Mouse (Mus musculus) liver, embryonic 15.5 days (tissue): ENCODE measurements around the gene Pou3f1. TPM values are rescaled to one million over a fixed set of nuclear protein-coding genes. Genes with fewer than 3 reads are reported as not detected.

Source experiments
- ATAC-seq: fragments of 200-750 bp; cut with Nextera tagmentation; 2 replicates; pipeline ENCODE4 v1.8.0; 2017; ENCODE audit warnings: moderate number of reproducible peaks, mild to moderate bottlenecking, moderate library complexity; ENCODE audit not compliant: insufficient read depth
- H3K27ac ChIP-seq: fragments of 300-500 bp; sonication (generic); replicated peaks from 2 replicates; pipeline ENCODE4 v1.5.1; 2015; ENCODE audit warnings: mild to moderate bottlenecking, inconsistent platforms
- H3K27me3 ChIP-seq: fragments of 300-500 bp; sonication (generic); 2 replicates; pipeline ENCODE4 v1.6.1; 2015; ENCODE audit warnings: mild to moderate bottlenecking, inconsistent platforms
- H3K36me3 ChIP-seq: fragments of 300-500 bp; sonication (generic); replicated peaks from 2 replicates; pipeline ENCODE4 v1.6.1; 2015; ENCODE audit warnings: moderate library complexity, mild to moderate bottlenecking, inconsistent platforms
- H3K4me1 ChIP-seq: fragments of 300-500 bp; sonication (generic); replicated peaks from 2 replicates; pipeline ENCODE4 v1.6.1; 2015; ENCODE audit warnings: inconsistent platforms
- H3K4me2 ChIP-seq: fragments of 300-500 bp; sonication (generic); 2 replicates; pipeline ENCODE4 v1.6.1; 2015; ENCODE audit warnings: moderate library complexity, mild to moderate bottlenecking, inconsistent platforms
- H3K4me3 ChIP-seq: fragments of 300-500 bp; sonication (generic); replicated peaks from 2 replicates; pipeline ENCODE4 v1.5.1; 2015; ENCODE audit warnings: mild to moderate bottlenecking, inconsistent platforms
- H3K9ac ChIP-seq: fragments of 300-500 bp; sonication (generic); 2 replicates; pipeline ENCODE4 v1.6.1; 2015; ENCODE audit warnings: moderate library complexity, mild to moderate bottlenecking, inconsistent platforms
- H3K9me3 ChIP-seq: fragments of 300-500 bp; sonication (generic); replicated peaks from 2 replicates; pipeline ENCODE4 v1.6.1; 2016; ENCODE audit warnings: inconsistent platforms
- WGBS: fragments of 180-500 bp; shearing (Covaris S2); methylation state at CpG from one replicate; pipeline ENCODE4 v1.1.7; 2015; ENCODE audit warnings: mixed read lengths; ENCODE audit not compliant: insufficient replicate concordance; 5-methylcytosine and 5-hydroxymethylcytosine counted together
- polyA plus RNA-seq: library from polyadenylated mRNA; unstranded; fragments of >200 nt; fragmentation: Nextera tagmentation; extraction: Ambion mirVana; gene quantifications from 2 replicates; pipeline ENCODE4 v1.2.1, GENCODE M21; 2015

Pou3f1 gene
- polyA plus RNA-seq, 1 experiment from 2014 or later: not detected

DNA sequence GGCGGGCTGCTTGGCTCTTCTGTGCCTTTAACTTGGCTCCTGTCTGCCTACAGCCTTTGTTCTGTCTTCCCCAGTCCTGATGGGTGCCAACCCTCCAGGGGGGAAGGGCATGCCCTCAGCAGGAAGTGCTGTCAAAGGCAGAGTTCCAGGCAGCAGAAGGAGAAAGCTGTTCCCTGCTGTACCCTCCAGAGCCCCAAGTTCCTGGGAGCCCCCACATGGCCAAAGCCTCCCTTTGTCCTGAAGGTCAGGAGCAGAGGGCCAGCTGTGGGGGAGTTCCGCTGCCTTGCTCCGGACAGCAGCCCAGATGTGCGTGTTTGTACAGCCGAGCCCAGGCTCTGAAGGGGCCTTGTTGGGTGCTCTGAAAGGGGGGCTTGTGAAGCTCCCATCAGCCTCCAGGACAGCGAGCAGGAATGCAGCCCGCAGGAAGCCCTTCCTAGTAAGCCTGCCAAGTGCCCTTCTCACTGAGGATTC, 32.5 kb upstream of the Pou3f1 start:
- H3K4me1 ChIP-seq: peaks cover 4% of the 10 kb centered on the region; the same call in 1 of the 2 replicates
- H3K36me3 ChIP-seq: no peaks in the 10 kb centered on the region
- no peak overlapping the region for H3K4me3 ChIP-seq
- H3K27me3 ChIP-seq: peaks cover 41% of the 10 kb centered on the region
- no peak for ATAC-seq
- 45% methylated on average over 7 of the region's 7 CpGs for WGBS
- H3K9me3 ChIP-seq: no peaks in the 10 kb centered on the region
- H3K9ac ChIP-seq: no peak overlapping the region
- H3K27ac ChIP-seq: no peak overlapping the region
- no peak overlapping the region for H3K4me2 ChIP-seq

DNA sequence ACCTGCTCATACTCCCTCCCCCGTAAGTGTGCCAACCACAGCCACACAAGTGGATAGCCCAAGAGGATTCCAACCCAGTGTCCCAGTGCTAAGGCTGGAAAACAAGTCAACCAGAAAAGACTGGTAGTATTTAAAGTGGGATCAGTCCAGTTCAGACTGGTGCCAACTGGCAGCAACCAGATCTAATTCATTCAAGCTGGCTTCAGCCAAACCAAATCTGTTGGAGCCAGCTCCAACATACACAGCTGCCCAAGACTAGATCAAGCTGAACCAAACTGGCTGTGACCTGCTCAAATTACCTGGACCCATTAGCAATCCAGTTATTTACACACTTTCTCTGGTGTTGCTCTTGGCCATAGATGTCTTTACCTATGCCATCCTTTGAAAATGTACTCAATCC, 29.8 kb upstream of the Pou3f1 start:
- ATAC-seq: no peak
- Histone ChIP-seq H3K27ac (no peak overlapping the region), H3K4me2 (no peak overlapping the region), H3K9me3 (no peaks in the 10 kb centered on the region), H3K4me1 (peaks cover 4% of the 10 kb centered on the region; the same call in 1 of the 2 replicates), H3K4me3 (no peak overlapping the region), H3K9ac (no peak overlapping the region), H3K36me3 (no peaks in the 10 kb centered on the region), H3K27me3 (peaks cover 41% of the 10 kb centered on the region)
- WGBS: 68% methylated on average over 1 of the region's 1 CpGs

DNA sequence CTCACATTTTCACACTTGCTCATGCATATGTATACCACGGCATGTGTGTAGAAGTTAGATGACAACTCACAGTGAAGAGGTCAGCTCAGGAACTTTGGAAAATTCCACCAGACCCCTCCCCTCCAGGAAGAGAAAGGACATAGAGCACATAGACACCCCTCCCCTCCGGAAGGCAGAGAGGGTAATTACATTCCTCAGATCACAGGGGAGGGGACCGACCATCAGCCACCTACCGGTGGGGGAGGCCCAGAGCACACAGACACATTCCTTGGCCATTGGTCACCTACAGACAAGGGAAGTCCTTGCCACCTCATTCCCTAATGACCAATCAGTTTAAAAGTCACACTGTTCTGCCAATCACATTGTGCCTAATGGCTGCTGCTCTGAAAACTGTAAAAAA, 25.2 kb upstream of the Pou3f1 start:
- ATAC-seq: no peak
- 34% methylated on average over 4 of the region's 4 CpGs for WGBS
- no peaks in the 10 kb centered on the region for H3K36me3 ChIP-seq
- H3K4me1 ChIP-seq: no peaks in the 10 kb centered on the region
- peaks cover 61% of the 10 kb centered on the region for H3K27me3 ChIP-seq
- H3K4me3 ChIP-seq: no peak overlapping the region
- no peak overlapping the region for H3K27ac ChIP-seq
- H3K9ac ChIP-seq: no peak overlapping the region
- H3K4me2 ChIP-seq: no peak overlapping the region
- no peaks in the 10 kb centered on the region for H3K9me3 ChIP-seq

DNA sequence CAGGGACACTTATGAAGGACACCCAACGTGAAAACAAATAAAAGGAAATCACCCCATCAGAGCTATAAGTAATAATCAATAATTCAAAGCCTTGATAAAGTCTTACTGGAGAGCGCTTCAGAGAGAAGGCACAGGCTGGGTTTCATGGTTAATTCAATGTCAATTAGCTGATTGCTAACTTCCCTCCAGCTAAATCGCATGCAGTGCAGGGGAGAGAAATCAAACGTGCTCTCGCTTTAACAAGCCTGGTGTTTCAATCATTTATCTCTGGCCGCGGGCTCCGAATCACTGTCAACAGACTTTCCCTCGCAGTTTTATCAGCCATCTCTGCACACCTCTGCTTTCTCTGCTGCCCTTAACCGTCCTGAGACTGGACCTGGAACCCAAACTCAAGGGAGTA, 23.8 kb upstream of the Pou3f1 start:
- 63% methylated on average over 10 of the region's 10 CpGs for WGBS
- Histone ChIP-seq H3K4me2 (no peak overlapping the region), H3K36me3 (no peaks in the 10 kb centered on the region), H3K9me3 (no peaks in the 10 kb centered on the region), H3K27me3 (peaks cover 67% of the 10 kb centered on the region), H3K4me1 (no peaks in the 10 kb centered on the region), H3K27ac (no peak overlapping the region), H3K4me3 (no peak overlapping the region), H3K9ac (no peak overlapping the region)
- ATAC-seq: no peak

DNA sequence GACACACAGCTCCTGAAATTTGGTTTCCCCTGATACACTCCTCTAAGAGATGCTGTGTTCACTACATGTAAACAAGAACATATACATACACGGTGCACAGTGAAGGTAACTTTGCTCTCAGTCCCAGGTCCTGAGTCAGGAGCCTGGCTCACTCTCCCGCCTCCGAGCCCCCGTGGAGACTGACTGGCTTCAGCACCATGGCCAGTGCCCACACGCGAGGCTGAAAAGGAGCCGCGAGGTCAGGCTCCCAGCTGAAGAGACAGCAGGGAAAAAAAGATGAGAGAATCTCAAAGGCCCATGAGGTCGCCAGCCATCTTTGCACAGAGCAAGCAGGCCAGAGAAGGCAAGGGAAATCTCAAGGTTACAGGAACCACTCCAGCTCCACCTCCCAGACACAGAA, 23.3 kb upstream of the Pou3f1 start:
- no peaks in the 10 kb centered on the region for H3K36me3 ChIP-seq
- H3K27ac ChIP-seq: no peak overlapping the region
- no peaks in the 10 kb centered on the region for H3K4me1 ChIP-seq
- no peak for ATAC-seq
- peaks cover 67% of the 10 kb centered on the region for H3K27me3 ChIP-seq
- H3K4me3 ChIP-seq: no peak overlapping the region
- 4% methylated on average over 9 of the region's 9 CpGs for WGBS
- no peak overlapping the region for H3K4me2 ChIP-seq
- no peaks in the 10 kb centered on the region for H3K9me3 ChIP-seq
- no peak overlapping the region for H3K9ac ChIP-seq

DNA sequence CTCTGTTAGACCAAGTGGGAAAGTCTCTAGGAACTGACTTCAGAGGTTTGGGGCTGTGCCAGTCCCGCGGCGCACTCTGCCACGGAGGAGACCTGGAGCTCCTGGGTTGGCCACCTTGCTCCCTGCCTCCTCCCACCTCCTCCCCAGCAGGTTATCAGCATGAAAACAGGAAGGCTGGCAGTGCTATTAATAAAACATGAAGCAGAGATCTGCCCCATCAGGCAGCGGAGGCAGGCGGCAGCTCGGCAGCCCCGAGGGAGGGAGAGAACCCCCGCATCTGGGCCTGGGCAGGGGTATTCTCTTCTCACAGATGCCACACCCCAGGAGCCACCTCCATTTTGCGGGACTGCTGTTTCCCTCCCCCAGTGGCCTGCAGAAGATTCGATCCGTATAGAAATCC, 16.9 kb upstream of the Pou3f1 start:
- no peaks in the 10 kb centered on the region for H3K36me3 ChIP-seq
- peaks cover 87% of the 10 kb centered on the region for H3K27me3 ChIP-seq
- no peak overlapping the region for H3K4me2 ChIP-seq
- no peak overlapping the region for H3K9ac ChIP-seq
- no peak for ATAC-seq
- H3K9me3 ChIP-seq: no peaks in the 10 kb centered on the region
- WGBS: 26% methylated on average over 12 of the region's 12 CpGs
- peaks cover 11% of the 10 kb centered on the region for H3K4me1 ChIP-seq
- no peak overlapping the region for H3K4me3 ChIP-seq
- no peak overlapping the region for H3K27ac ChIP-seq

DNA sequence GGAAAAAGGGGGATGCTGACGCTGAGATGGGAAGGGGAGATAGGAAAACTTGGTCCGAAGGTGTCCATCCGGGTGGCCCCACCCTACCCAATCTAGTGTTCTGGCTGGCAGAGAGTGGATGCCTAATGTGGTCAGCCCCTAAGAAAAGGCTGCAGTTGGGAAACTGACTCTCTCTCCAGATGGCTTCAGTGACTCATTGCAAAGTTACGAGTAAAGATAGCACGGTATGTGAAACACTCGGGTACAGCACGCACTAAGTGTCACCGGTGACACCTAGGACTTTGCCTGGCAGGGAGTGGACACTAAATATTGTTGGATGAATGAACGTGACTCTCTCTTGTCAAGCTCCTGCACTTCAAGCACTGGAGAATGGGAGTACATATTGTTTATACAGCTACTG, 12.7 kb upstream of the Pou3f1 start:
- Histone ChIP-seq H3K4me3 (no peak overlapping the region), H3K27ac (no peak overlapping the region), H3K9ac (no peak overlapping the region), H3K4me2 (no peak overlapping the region), H3K4me1 (peaks cover 35% of the 10 kb centered on the region), H3K27me3 (peaks cover 87% of the 10 kb centered on the region), H3K36me3 (no peaks in the 10 kb centered on the region), H3K9me3 (no peaks in the 10 kb centered on the region)
- WGBS: 72% methylated on average over 9 of the region's 9 CpGs
- ATAC-seq: no peak

DNA sequence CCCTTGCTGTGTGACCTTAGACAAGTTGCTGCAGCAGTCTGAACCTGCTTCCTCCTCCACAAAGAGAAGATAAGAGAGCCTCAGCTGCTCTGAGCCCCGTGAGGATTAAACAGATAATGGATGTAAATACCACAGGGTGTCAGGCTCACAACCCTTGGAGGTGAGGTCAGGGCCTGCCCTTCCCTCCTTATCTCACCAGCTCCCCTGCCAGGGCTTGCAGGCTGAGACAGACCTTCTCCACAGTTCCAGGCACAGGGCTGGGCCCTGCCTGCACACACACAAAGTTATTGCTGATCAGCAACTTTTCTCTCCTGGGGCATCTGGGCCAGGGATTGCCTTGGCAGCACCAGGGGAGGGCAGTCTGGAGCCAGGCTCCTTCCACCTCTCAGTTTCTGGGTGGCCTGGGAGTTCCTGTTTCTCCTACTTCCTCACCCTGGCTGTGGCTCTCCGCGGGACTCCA, 11.6 kb upstream of the Pou3f1 start:
- Histone ChIP-seq H3K36me3 (no peaks in the 10 kb centered on the region), H3K9me3 (no peaks in the 10 kb centered on the region), H3K4me1 (peaks cover 35% of the 10 kb centered on the region), H3K4me2 (peak overlapping the region; percentile 43), H3K27me3 (peaks cover 87% of the 10 kb centered on the region), H3K27ac (peak overlapping the region; percentile 49), H3K4me3 (no peak overlapping the region), H3K9ac (no peak overlapping the region)
- ATAC-seq: peak; percentile 96
- 4% methylated on average over 3 of the region's 3 CpGs for WGBS

DNA sequence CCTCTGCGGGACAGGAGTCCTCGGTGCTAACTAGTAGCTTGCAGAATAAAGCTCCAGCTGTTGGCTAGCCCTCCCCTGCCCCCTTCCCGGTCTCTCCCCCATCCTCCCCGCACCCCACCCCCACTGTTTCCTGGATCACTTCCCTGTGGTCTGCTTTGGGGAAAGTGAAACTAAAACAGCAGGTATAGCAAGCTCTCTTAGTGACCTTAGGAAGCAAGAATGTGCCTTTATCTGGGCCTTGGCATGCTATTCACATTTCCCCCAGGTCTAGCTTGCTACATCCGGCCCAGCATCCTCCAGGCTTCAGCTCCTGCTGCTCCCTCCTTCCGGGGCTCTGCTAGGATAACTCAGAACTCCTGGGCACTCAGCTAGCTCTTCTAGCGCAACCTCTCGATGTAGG, 10.0 kb upstream of the Pou3f1 start:
- 10% methylated on average over 8 of the region's 8 CpGs for WGBS
- no peak overlapping the region for H3K9ac ChIP-seq
- H3K4me1 ChIP-seq: peaks cover 35% of the 10 kb centered on the region
- H3K9me3 ChIP-seq: no peaks in the 10 kb centered on the region
- H3K36me3 ChIP-seq: no peaks in the 10 kb centered on the region
- H3K4me3 ChIP-seq: peak overlapping the region; percentile 23
- peaks cover 88% of the 10 kb centered on the region for H3K27me3 ChIP-seq
- no peak for ATAC-seq
- H3K27ac ChIP-seq: no peak overlapping the region
- H3K4me2 ChIP-seq: peak overlapping the region; percentile 46

DNA sequence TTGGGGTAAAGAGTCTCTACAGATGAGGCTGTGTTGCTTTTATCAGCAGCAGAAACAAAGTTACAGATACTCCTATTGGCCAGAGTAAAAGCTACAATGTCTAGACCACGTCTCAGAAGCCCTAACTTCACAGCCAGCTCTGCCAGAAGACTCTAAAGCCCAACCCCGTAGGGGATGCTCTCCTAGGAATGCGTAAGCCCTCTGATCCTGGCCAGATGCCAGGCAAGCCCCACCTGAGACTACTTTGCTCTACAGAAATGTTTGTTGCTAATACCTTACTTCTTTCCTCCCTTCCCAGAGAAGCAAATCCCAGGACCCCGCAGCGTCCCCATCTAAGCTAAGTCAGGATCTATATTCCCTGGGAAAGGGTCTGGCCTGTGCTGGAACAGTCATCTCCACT, 8.7 kb upstream of the Pou3f1 start:
- Histone ChIP-seq H3K36me3 (no peaks in the 10 kb centered on the region), H3K27ac (no peak overlapping the region), H3K9ac (no peak overlapping the region), H3K9me3 (no peaks in the 10 kb centered on the region), H3K4me3 (no peak overlapping the region), H3K4me2 (no peak overlapping the region), H3K4me1 (peaks cover 35% of the 10 kb centered on the region), H3K27me3 (peaks cover 91% of the 10 kb centered on the region)
- 51% methylated on average over 5 of the region's 5 CpGs for WGBS
- no peak for ATAC-seq

DNA sequence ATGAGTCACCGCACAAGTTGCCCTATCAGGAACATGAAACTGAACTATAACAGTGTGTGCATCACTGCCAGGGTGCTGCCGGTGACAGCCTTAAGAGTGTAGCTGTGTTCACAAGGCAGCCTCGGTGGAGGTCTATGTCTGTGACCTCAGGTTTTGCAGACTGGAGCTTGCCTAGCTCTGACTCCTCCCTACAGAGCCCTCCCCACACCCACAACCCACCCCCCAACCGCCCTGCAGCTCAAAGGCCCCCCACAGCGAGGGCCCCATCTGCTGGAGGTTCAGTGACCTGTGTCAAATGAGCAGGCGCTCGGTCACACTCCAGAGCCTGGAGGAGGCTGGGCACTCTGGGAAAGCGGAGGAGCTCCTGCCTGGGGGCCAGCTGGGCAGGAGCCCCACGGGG, 3.7 kb upstream of the Pou3f1 start:
- Histone ChIP-seq H3K4me1 (peaks cover 15% of the 10 kb centered on the region), H3K9me3 (no peaks in the 10 kb centered on the region), H3K4me2 (no peak overlapping the region), H3K9ac (no peak overlapping the region), H3K27ac (no peak overlapping the region), H3K27me3 (peaks cover 100% of the 10 kb centered on the region), H3K36me3 (no peaks in the 10 kb centered on the region), H3K4me3 (no peak overlapping the region)
- ATAC-seq: no peak
- WGBS: 10% methylated on average over 9 of the region's 9 CpGs
